Mouse (Mus musculus): ENCODE results near the gene Plce1. TPM values are rescaled to one million over a fixed set of nuclear protein-coding genes. Genes with fewer than 3 reads are reported as not detected.

The Plce1 gene
- 4.2 and 5.0 TPM in 2 replicates for polyA plus RNA-seq (2015; fragmentation: Nextera tagmentation; extraction: Ambion mirVana)

- Histone ChIP-seq H3K9ac (peak within 1 kb of the TSS; percentile 45), H3K9me3 (no peaks in the 10 kb centered on the region), H3K27me3 (peaks cover 22% of the 10 kb centered on the region), H3K27ac (replicated peaks) (peak within 1 kb of the TSS; percentile 45), H3K36me3 (no peaks in the 10 kb centered on the region), H3K4me3 (peak within 1 kb of the TSS; percentile 62), H3K4me2 (peak within 1 kb of the TSS; percentile 98), H3K4me1 (replicated peaks) (peaks cover 41% of the 10 kb centered on the region)
- under 1% methylated on average over 42 of the region's 90 CpGs for WGBS
- peak; percentile 83 for ATAC-seq (ENCODE audit: low FRiP score, low read depth)
These were observed at the start of gene Plce1 for GRCm38 (mm10) chr19:38480731-38481621. TSS of gene Plce1 (plus strand) at chr19:38481109.

- Histone ChIP-seq H3K4me2 (no peak overlapping the region), H3K27me3 (no peaks in the 10 kb centered on the region), H3K9ac (no peak overlapping the region), H3K4me3 (no peak overlapping the region), H3K36me3 (no peaks in the 10 kb centered on the region), H3K27ac (replicated peaks) (no peak overlapping the region), H3K4me1 (replicated peaks) (no peaks in the 10 kb centered on the region), H3K9me3 (no peaks in the 10 kb centered on the region)
- WGBS = 74% methylated on average over 7 of the region's 7 CpGs
- no peak for ATAC-seq (ENCODE audit: low FRiP score, low read depth)
These were observed 49.6 kb upstream of the Plce1 start for GRCm38 (mm10) chr19:38431326-38431725.

- no peak overlapping the region for H3K27ac ChIP-seq (replicated peaks)
- WGBS = 87% methylated on average over 3 of the region's 3 CpGs
These were observed 48.9 kb upstream of the Plce1 start for GRCm38 (mm10) chr19:38432021-38432420.

GRCm38 (mm10) chr19:38433381-38433780, 47.5 kb upstream of the Plce1 start:
- Histone ChIP-seq H3K27me3 (no peaks in the 10 kb centered on the region), H3K4me1 (replicated peaks) (no peaks in the 10 kb centered on the region), H3K27ac (replicated peaks) (no peak overlapping the region), H3K4me2 (no peak overlapping the region), H3K9ac (no peak overlapping the region), H3K4me3 (no peak overlapping the region), H3K9me3 (no peaks in the 10 kb centered on the region), H3K36me3 (no peaks in the 10 kb centered on the region)
- WGBS = 83% methylated on average over 2 of the region's 2 CpGs
- no peak for ATAC-seq (ENCODE audit: low FRiP score, low read depth)

More at GRCm38 (mm10) chr19:38432021-38432420, 48.9 kb upstream of the Plce1 start:
- Histone ChIP-seq H3K4me3 (no peak overlapping the region), H3K9me3 (no peaks in the 10 kb centered on the region), H3K27me3 (no peaks in the 10 kb centered on the region), H3K4me1 (replicated peaks) (no peaks in the 10 kb centered on the region), H3K36me3 (no peaks in the 10 kb centered on the region), H3K4me2 (no peak overlapping the region), H3K9ac (no peak overlapping the region)
- ATAC-seq (ENCODE audit: low FRiP score, low read depth) = no peak

- Histone ChIP-seq H3K4me3 (no peak overlapping the region), H3K27me3 (no peaks in the 10 kb centered on the region), H3K27ac (replicated peaks) (no peak overlapping the region), H3K36me3 (no peaks in the 10 kb centered on the region), H3K9me3 (no peaks in the 10 kb centered on the region), H3K4me1 (replicated peaks) (no peaks in the 10 kb centered on the region), H3K4me2 (no peak overlapping the region), H3K9ac (no peak overlapping the region)
- 94% methylated on average over 15 of the region's 15 CpGs for WGBS
- no peak for ATAC-seq (ENCODE audit: low FRiP score, low read depth)
These were observed 45.7 kb upstream of the Plce1 start for GRCm38 (mm10) chr19:38435221-38435620.

GRCm38 (mm10) chr19:38441860-38442259, 39.0 kb upstream of the Plce1 start:
- Histone ChIP-seq H3K4me3 (no peak overlapping the region), H3K36me3 (no peaks in the 10 kb centered on the region), H3K27ac (replicated peaks) (no peak overlapping the region), H3K9me3 (no peaks in the 10 kb centered on the region), H3K4me2 (no peak overlapping the region), H3K4me1 (replicated peaks) (no peaks in the 10 kb centered on the region), H3K27me3 (no peaks in the 10 kb centered on the region), H3K9ac (no peak overlapping the region)
- ATAC-seq (ENCODE audit: low FRiP score, low read depth) = no peak
- WGBS = 80% methylated on average over 8 of the region's 8 CpGs

GRCm38 (mm10) chr19:38445758-38446157, 35.2 kb upstream of the Plce1 start:
- H3K4me2 ChIP-seq = no peak overlapping the region
- H3K4me3 ChIP-seq = no peak overlapping the region
- H3K27ac ChIP-seq (replicated peaks) = no peak overlapping the region
- H3K9me3 ChIP-seq = no peaks in the 10 kb centered on the region
- H3K27me3 ChIP-seq = no peaks in the 10 kb centered on the region
- no peaks in the 10 kb centered on the region for H3K4me1 ChIP-seq (replicated peaks)
- no peaks in the 10 kb centered on the region for H3K36me3 ChIP-seq
- H3K9ac ChIP-seq = no peak overlapping the region
- no peak for ATAC-seq (ENCODE audit: low FRiP score, low read depth)
- 76% methylated on average over 5 of the region's 5 CpGs for WGBS

GRCm38 (mm10) chr19:38455228-38455627, 25.7 kb upstream of the Plce1 start:
- Histone ChIP-seq H3K4me3 (no peak overlapping the region), H3K9me3 (no peaks in the 10 kb centered on the region), H3K4me1 (replicated peaks) (no peaks in the 10 kb centered on the region), H3K27me3 (no peaks in the 10 kb centered on the region), H3K4me2 (no peak overlapping the region), H3K27ac (replicated peaks) (no peak overlapping the region), H3K36me3 (no peaks in the 10 kb centered on the region), H3K9ac (no peak overlapping the region)
- WGBS = 90% methylated on average over 10 of the region's 10 CpGs
- ATAC-seq (ENCODE audit: low FRiP score, low read depth) = no peak

- no peak overlapping the region for H3K27ac ChIP-seq (replicated peaks)
- no peak for ATAC-seq (ENCODE audit: low FRiP score, low read depth)
- H3K27me3 ChIP-seq = no peaks in the 10 kb centered on the region
These were observed 21.9 kb upstream of the Plce1 start for GRCm38 (mm10) chr19:38458996-38459395.

GRCm38 (mm10) chr19:38460696-38461095, 20.2 kb upstream of the Plce1 start:
- H3K36me3 ChIP-seq = no peaks in the 10 kb centered on the region
- H3K9ac ChIP-seq = no peak overlapping the region
- H3K4me2 ChIP-seq = no peak overlapping the region
- H3K27me3 ChIP-seq = no peaks in the 10 kb centered on the region
- no peaks in the 10 kb centered on the region for H3K4me1 ChIP-seq (replicated peaks)
- H3K9me3 ChIP-seq = no peaks in the 10 kb centered on the region
- no peak overlapping the region for H3K27ac ChIP-seq (replicated peaks)
- ATAC-seq (ENCODE audit: low FRiP score, low read depth) = no peak
- no peak overlapping the region for H3K4me3 ChIP-seq
- WGBS = 70% methylated on average over 4 of the region's 4 CpGs

More at GRCm38 (mm10) chr19:38458996-38459395, 21.9 kb upstream of the Plce1 start:
- no peaks in the 10 kb centered on the region for H3K36me3 ChIP-seq
- WGBS = 94% methylated on average over 9 of the region's 9 CpGs
- H3K4me2 ChIP-seq = no peak overlapping the region
- no peaks in the 10 kb centered on the region for H3K9me3 ChIP-seq
- no peaks in the 10 kb centered on the region for H3K4me1 ChIP-seq (replicated peaks)
- no peak overlapping the region for H3K9ac ChIP-seq
- H3K4me3 ChIP-seq = no peak overlapping the region

GRCm38 (mm10) chr19:38470257-38470893, 10.5 kb upstream of the Plce1 start:
- H3K4me3 ChIP-seq = no peak overlapping the region
- WGBS = 84% methylated on average over 10 of the region's 10 CpGs
- no peaks in the 10 kb centered on the region for H3K9me3 ChIP-seq
- no peak overlapping the region for H3K9ac ChIP-seq
- no peak overlapping the region for H3K4me2 ChIP-seq
- H3K27ac ChIP-seq (replicated peaks) = no peak overlapping the region
- H3K4me1 ChIP-seq (replicated peaks) = no peaks in the 10 kb centered on the region
- ATAC-seq (ENCODE audit: low FRiP score, low read depth) = no peak
- H3K27me3 ChIP-seq = no peaks in the 10 kb centered on the region
- H3K36me3 ChIP-seq = no peaks in the 10 kb centered on the region

- Histone ChIP-seq H3K4me1 (replicated peaks) (peaks cover 18% of the 10 kb centered on the region), H3K27me3 (peaks cover 5% of the 10 kb centered on the region; the same call in 1 of the 2 replicates), H3K9ac (no peak overlapping the region), H3K36me3 (no peaks in the 10 kb centered on the region), H3K9me3 (no peaks in the 10 kb centered on the region), H3K27ac (replicated peaks) (no peak overlapping the region), H3K4me2 (no peak overlapping the region), H3K4me3 (no peak overlapping the region)
- ATAC-seq (ENCODE audit: low FRiP score, low read depth) = no peak
- 72% methylated on average over 7 of the region's 7 CpGs for WGBS
These were observed 5.5 kb upstream of the Plce1 start for GRCm38 (mm10) chr19:38475394-38475793.

Data from hindbrain, embryonic 15.5 days (tissue).